Mouse (Mus musculus) stomach, embryonic 14.5 days (tissue): ENCODE measurements around the gene AC170998.1. TPM values are rescaled to one million over a fixed set of nuclear protein-coding genes. Genes with fewer than 3 reads are reported as not detected.

Source experiments
- ATAC-seq: fragments of 200-750 bp; cut with Nextera tagmentation; 2 replicates; pipeline ENCODE4 v1.8.0; 2017; ENCODE audit warnings: low read depth, moderate TSS enrichment; ENCODE audit not compliant: insufficient number of reproducible peaks, insufficient read depth, low FRiP score
- H3K27ac ChIP-seq: fragments of 300-500 bp; sonication (generic); 2 replicates; pipeline ENCODE4 v1.5.1; 2014; ENCODE audit warnings: mild to moderate bottlenecking, low read length, moderate library complexity, mixed read lengths
- H3K27me3 ChIP-seq: fragments of 300-500 bp; sonication (generic); 2 replicates; pipeline ENCODE4 v1.6.1; 2014; ENCODE audit warnings: low read length, control low read depth, mixed read lengths; ENCODE audit not compliant: control insufficient read depth, insufficient read depth
- H3K36me3 ChIP-seq: fragments of 300-500 bp; sonication (generic); 2 replicates; pipeline ENCODE4 v1.6.1; 2014; ENCODE audit warnings: mild to moderate bottlenecking, control low read depth, low read length, moderate library complexity, mixed read lengths; ENCODE audit not compliant: control insufficient read depth, insufficient read depth
- H3K4me1 ChIP-seq: fragments of 300-500 bp; sonication (generic); 2 replicates; pipeline ENCODE4 v1.6.1; 2014; ENCODE audit warnings: low read length, control low read depth, mixed read lengths; ENCODE audit not compliant: control insufficient read depth, insufficient read depth
- H3K4me2 ChIP-seq: fragments of 300-500 bp; sonication (generic); replicated peaks from 2 replicates; pipeline ENCODE4 v1.6.1; 2014; ENCODE audit warnings: low read depth, low read length, control low read depth
- H3K4me3 ChIP-seq: fragments of 300-500 bp; sonication (generic); 2 replicates; pipeline ENCODE4 v1.5.1; 2014; ENCODE audit warnings: low read depth, low read length, control low read depth
- H3K9ac ChIP-seq: fragments of 300-500 bp; sonication (generic); replicated peaks from 2 replicates; pipeline ENCODE4 v1.6.1; 2014; ENCODE audit warnings: low read depth, mild to moderate bottlenecking, control low read depth, low read length, moderate library complexity, mixed read lengths
- H3K9me3 ChIP-seq: fragments of 300-500 bp; sonication (generic); 2 replicates; pipeline ENCODE4 v1.6.1; 2016; ENCODE audit warnings: low read depth, low read length, control low read depth; ENCODE audit not compliant: control insufficient read depth
- WGBS: fragments of 180-500 bp; shearing (Covaris S2); extraction: QIAGEN DNeasy Blood & Tissue Kit; methylation state at CpG from one replicate; pipeline ENCODE4 v1.1.7; 2014; 5-methylcytosine and 5-hydroxymethylcytosine counted together
- polyA plus RNA-seq: library from polyadenylated mRNA; unstranded; fragments of >200 nt; fragmentation: Nextera tagmentation; extraction: Ambion mirVana; gene quantifications from 2 replicates; pipeline ENCODE4 v1.2.1, GENCODE M21; 2014

Gene AC170998.1
- 4.2 and 5.4 TPM in 2 replicates for polyA plus RNA-seq

DNA sequence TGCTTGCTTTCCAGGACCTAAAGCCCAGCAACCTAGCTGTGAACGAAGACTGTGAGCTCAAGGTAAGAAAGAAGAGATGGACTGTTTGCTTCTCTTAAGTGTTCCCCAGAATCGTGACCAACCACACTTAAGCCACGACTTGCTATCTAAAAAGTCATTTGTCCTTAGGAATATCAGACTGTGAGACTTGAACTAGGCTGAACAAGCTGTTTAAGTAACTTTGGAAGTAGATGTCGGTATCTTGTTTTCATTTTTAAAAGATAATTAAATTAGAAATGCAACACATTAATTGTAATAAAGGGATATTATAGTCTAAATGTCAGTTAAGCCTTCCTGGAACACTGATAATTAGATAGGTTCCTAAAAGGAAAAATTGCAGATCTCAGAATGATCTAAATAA, at the start of gene AC170998.1:
Gene AC170998.1, plus strand, starts transcription at position 301 of the 400 bp plus-strand sequence.
- Histone ChIP-seq H3K27ac (no peak within 1 kb of the TSS), H3K4me1 (no peaks in the 10 kb centered on the region), H3K4me2 (no peak within 1 kb of the TSS), H3K36me3 (peaks cover 52% of the 10 kb centered on the region), H3K4me3 (no peak within 1 kb of the TSS), H3K9ac (no peak within 1 kb of the TSS), H3K27me3 (no peaks in the 10 kb centered on the region), H3K9me3 (no peaks in the 10 kb centered on the region)
- no peak for ATAC-seq
- WGBS = 89% methylated on average over 4 of the region's 4 CpGs

DNA sequence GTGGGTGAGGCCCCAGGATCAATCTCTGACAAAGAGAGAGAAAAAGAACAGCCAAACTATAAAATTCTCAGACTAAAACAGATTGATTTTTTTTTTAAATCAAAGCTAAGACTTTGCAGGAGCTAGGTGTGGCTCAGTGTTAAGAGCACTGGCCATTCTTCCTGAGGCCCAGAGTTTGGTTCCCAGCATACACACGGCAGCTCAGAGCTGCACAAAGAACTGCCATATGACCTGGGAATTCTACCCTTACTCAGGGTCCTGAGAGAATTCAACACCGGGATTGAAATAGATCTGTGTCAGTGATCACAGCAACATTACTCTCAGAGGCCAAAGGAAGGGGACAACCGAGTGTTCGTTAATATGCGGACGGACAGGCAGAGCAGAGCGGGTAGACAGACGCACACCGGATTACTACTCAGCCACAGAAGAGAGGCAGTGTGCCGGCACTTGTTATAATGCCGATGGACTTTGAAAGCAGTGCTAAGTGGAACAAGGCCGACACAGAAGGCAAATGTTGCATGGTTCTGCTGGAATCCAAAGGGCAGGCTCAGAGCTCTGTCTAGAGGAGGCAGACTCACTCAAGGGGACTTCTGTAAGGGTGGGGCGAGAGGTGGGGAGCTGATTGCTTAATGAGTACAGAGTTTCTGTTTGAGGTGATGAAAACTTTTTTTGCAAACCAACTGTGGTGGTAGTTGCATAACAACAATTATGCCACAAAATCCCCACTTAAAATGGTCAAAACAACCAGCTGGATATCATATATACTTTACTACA, 43.4 kb upstream of the AC170998.1 start:
- WGBS = 80% methylated on average over 13 of the region's 13 CpGs
- ATAC-seq = no peak

DNA sequence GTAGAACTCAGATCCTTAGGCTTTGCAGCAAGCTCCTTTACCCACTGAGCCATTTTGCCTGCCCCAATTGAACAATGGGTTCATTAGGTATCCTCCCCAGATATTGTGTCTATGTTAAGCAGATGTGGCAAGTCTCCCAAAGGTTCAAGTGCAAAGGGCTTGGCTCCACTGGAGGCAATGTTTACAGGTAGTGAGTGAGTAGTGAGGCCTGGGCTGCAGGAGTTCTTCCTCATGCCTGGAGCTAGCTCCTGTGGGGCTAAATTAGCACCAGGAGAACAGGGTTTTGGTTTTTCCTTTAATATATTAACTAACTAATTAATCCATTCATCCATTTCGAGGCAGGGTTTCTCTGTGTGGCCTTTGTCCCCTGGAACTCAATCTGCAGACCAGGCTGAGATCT, 42.3 kb upstream of the AC170998.1 start:
- Histone ChIP-seq H3K9me3 (no peaks in the 10 kb centered on the region), H3K27me3 (0 out of 2 replicates have a peak, but pooled peaks cover 2% of the 10 kb centered on the region), H3K4me3 (no peak overlapping the region), H3K4me2 (no peak overlapping the region), H3K9ac (no peak overlapping the region), H3K27ac (no peak overlapping the region), H3K4me1 (no peaks in the 10 kb centered on the region), H3K36me3 (no peaks in the 10 kb centered on the region)
- no peak for ATAC-seq
- WGBS = 68% methylated on average over 1 of the region's 1 CpGs

More for the DNA sequence above, 43.4 kb upstream of the AC170998.1 start:
- no peaks in the 10 kb centered on the region for H3K9me3 ChIP-seq
- no peaks in the 10 kb centered on the region for H3K4me1 ChIP-seq
- no peak overlapping the region for H3K4me2 ChIP-seq
- no peaks in the 10 kb centered on the region for H3K27me3 ChIP-seq
- no peak overlapping the region for H3K4me3 ChIP-seq
- no peak overlapping the region for H3K9ac ChIP-seq
- H3K36me3 ChIP-seq = no peaks in the 10 kb centered on the region
- no peak overlapping the region for H3K27ac ChIP-seq

GRCm38 (mm10) chr17:28684631-28685030, 41.3 kb upstream of the AC170998.1 start:
- no peak for ATAC-seq
- Histone ChIP-seq H3K9ac (no peak overlapping the region), H3K4me2 (no peak overlapping the region), H3K9me3 (no peaks in the 10 kb centered on the region), H3K4me3 (no peak overlapping the region), H3K4me1 (peaks cover 3% of the 10 kb centered on the region; the same call in 1 of the 2 replicates), H3K27me3 (0 out of 2 replicates have a peak, but pooled peaks cover 2% of the 10 kb centered on the region), H3K36me3 (no peaks in the 10 kb centered on the region), H3K27ac (no peak overlapping the region)
- 86% methylated on average over 19 of the region's 19 CpGs for WGBS

- H3K27me3 ChIP-seq = 0 out of 2 replicates have a peak, but pooled peaks cover 2% of the 10 kb centered on the region
- H3K36me3 ChIP-seq = no peaks in the 10 kb centered on the region
- no peak for ATAC-seq
- 40% methylated on average over 4 of the region's 4 CpGs for WGBS
- no peak overlapping the region for H3K4me3 ChIP-seq
- H3K27ac ChIP-seq = no peak overlapping the region
- H3K9ac ChIP-seq = no peak overlapping the region
- H3K4me2 ChIP-seq = no peak overlapping the region
- no peaks in the 10 kb centered on the region for H3K9me3 ChIP-seq
- peaks cover 5% of the 10 kb centered on the region; the same call in 1 of the 2 replicates for H3K4me1 ChIP-seq
These were observed 38.5 kb upstream of the AC170998.1 start for GRCm38 (mm10) chr17:28687354-28687753.

- H3K9me3 ChIP-seq = no peaks in the 10 kb centered on the region
- no peaks in the 10 kb centered on the region; the same call in 1 of the 2 replicates for H3K36me3 ChIP-seq
- H3K9ac ChIP-seq = peak within 1 kb of the TSS; percentile 46
- peak within 1 kb of the TSS; percentile 96 for H3K27ac ChIP-seq
- peaks cover 19% of the 10 kb centered on the region for H3K4me1 ChIP-seq
- peak within 1 kb of the TSS; percentile 99 for H3K4me3 ChIP-seq
- ATAC-seq = no peak
- 9% methylated on average over 40 of the region's 40 CpGs for WGBS
- 0 out of 2 replicates have a peak, but pooled peaks cover 2% of the 10 kb centered on the region for H3K27me3 ChIP-seq
- H3K4me2 ChIP-seq = peak within 1 kb of the TSS; percentile 79
These were observed 36.1 kb upstream of the AC170998.1 start, which contains the start of gene Slc26a8 for GRCm38 (mm10) chr17:28689586-28690283. Gene Slc26a8 (minus strand): TSS chr17:28690233.

- WGBS = under 1% methylated on average over 78 of the region's 86 CpGs
- no peaks in the 10 kb centered on the region; the same call in 1 of the 2 replicates for H3K36me3 ChIP-seq
- H3K27ac ChIP-seq = peak within 1 kb of the TSS; percentile 96
- peak within 1 kb of the TSS; percentile 79 for H3K4me2 ChIP-seq
- peak within 1 kb of the TSS; percentile 99 for H3K4me3 ChIP-seq
- H3K27me3 ChIP-seq = 0 out of 2 replicates have a peak, but pooled peaks cover 2% of the 10 kb centered on the region
- peaks cover 24% of the 10 kb centered on the region for H3K4me1 ChIP-seq
- peak; percentile 95 for ATAC-seq
- H3K9ac ChIP-seq = peak within 1 kb of the TSS; percentile 86
- no peaks in the 10 kb centered on the region for H3K9me3 ChIP-seq
These were observed 34.9 kb upstream of the AC170998.1 start, which contains the start of gene Mapk14 for GRCm38 (mm10) chr17:28690776-28691686. Gene Mapk14 (plus strand): TSS chr17:28691329.
